Mouse (Mus musculus) embryo, embryonic 11.5 days (tissue): ENCODE results near the gene Stard3nl.

Experiments used
- DNase-seq: peaks from one replicate; pipeline ENCODE4 v3.0.0-alpha.2; 2012; ENCODE audit warnings: low read depth, low spot score

Gene Stard3nl

GRCm38 (mm10) chr13:19395688-19396354 is at the start of gene Stard3nl:
Stard3nl (minus strand) TSS chr13:19395795.
- peak; percentile 96 for DNase-seq

GRCm38 (mm10) chr13:19438040-19438439 is 42.4 kb upstream of the Stard3nl start:
- no peak for DNase-seq

GRCm38 (mm10) chr13:19429812-19430370 is 34.3 kb upstream of the Stard3nl start:
- no peak for DNase-seq

GRCm38 (mm10) chr13:19428076-19428475 is 32.5 kb upstream of the Stard3nl start:
- DNase-seq = no peak

GRCm38 (mm10) chr13:19424563-19424962 is 29.0 kb upstream of the Stard3nl start:
- DNase-seq = no peak

- DNase-seq = no peak
Measured at GRCm38 (mm10) chr13:19422521-19422920, 26.9 kb upstream of the Stard3nl start.

- DNase-seq = no peak
Measured at GRCm38 (mm10) chr13:19417885-19418521, 22.4 kb upstream of the Stard3nl start.

GRCm38 (mm10) chr13:19415894-19416531 is 20.4 kb upstream of the Stard3nl start:
- DNase-seq = no peak

- no peak for DNase-seq
Measured at GRCm38 (mm10) chr13:19415337-19415736, 19.7 kb upstream of the Stard3nl start.

- no peak for DNase-seq
Measured at GRCm38 (mm10) chr13:19412334-19412939, 16.8 kb upstream of the Stard3nl start.

GRCm38 (mm10) chr13:19411886-19412285 is 16.3 kb upstream of the Stard3nl start:
- no peak for DNase-seq

- DNase-seq = no peak
Measured at GRCm38 (mm10) chr13:19410694-19411093, 15.1 kb upstream of the Stard3nl start.

GRCm38 (mm10) chr13:19407953-19408352 is 12.4 kb upstream of the Stard3nl start:
- DNase-seq = no peak

- DNase-seq = no peak
Measured at GRCm38 (mm10) chr13:19404623-19405022, 9.0 kb upstream of the Stard3nl start.

- no peak for DNase-seq
Measured at GRCm38 (mm10) chr13:19394798-19395687, 552 bp downstream of the Stard3nl start.

- DNase-seq = no peak
Measured at GRCm38 (mm10) chr13:19394171-19394570, 1.4 kb downstream of the Stard3nl start.

- DNase-seq = no peak
Measured at GRCm38 (mm10) chr13:19393731-19394130, 1.9 kb downstream of the Stard3nl start.

GRCm38 (mm10) chr13:19391608-19392007 is 4.0 kb downstream of the Stard3nl start:
- DNase-seq = no peak

GRCm38 (mm10) chr13:19390296-19390695 is 5.3 kb downstream of the Stard3nl start:
- DNase-seq = no peak

- no peak for DNase-seq
Measured at GRCm38 (mm10) chr13:19389896-19390295, 5.7 kb downstream of the Stard3nl start.

- DNase-seq = no peak
Measured at GRCm38 (mm10) chr13:19389434-19389833, 6.2 kb downstream of the Stard3nl start.
